11 mouse cellular contexts compared by ENCODE assay signal in the genomic region with DNA sequence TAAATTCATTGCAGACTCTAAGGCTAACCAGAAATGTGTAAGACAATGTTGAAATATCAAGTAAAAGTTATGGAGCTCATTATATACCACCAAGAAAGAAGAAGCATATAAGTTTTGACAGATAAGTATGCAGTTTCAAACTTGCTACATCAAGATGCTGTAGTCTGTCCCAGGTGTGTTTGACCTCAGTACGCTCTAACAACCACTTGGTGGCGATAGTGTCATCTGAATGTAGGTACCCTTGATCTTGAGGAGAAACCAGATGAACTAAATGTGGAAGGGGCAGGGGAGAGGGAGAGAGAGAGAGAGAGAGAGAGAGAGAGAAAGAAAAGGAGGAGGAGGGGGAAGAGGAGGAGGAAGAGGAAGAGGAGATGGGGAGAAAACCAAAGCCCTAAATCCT. TPM values are rescaled to one million over a fixed set of nuclear protein-coding genes. Genes with fewer than 3 reads are reported as not detected.
DNase-seq lines count a peak whose midpoint lies in the region; ATAC-seq and TF ChIP-seq lines count a peak whose summit lies in the region.
"Had no signal": no experiment of that assay in that cellular context is flagged by ENCODE, and none has a peak within 500 bp of the region (broad histone marks: within the 10 kb centered on the region; RNA-seq: fewer than 3 reads in every experiment).

No protein-coding gene starts in this region.

- H3K9me3 ChIP-seq in neural tube, embryonic 12.5 days = no peaks in the 10 kb centered on the region
- H3K9me3 ChIP-seq in kidney, embryonic 16.5 days (ENCODE audit: low read length) = no peaks in the 10 kb centered on the region

- no peak overlapping the region for H3K4me3 ChIP-seq in gastrocnemius, adult 2 months
- H3K4me3 ChIP-seq in neural tube, embryonic 12.5 days = no peak overlapping the region
- H3K4me3 ChIP-seq in cortical plate, adult 2 months (ENCODE audit: insufficient read depth, low read length) = no peak overlapping the region
- H3K4me3 ChIP-seq in kidney, embryonic 16.5 days (ENCODE audit: low read length) = no peak overlapping the region

- WGBS in neural tube, embryonic 12.5 days = 4% methylated on average over 2 of the region's 2 CpGs
- WGBS in kidney, embryonic 16.5 days = 2% methylated on average over 2 of the region's 2 CpGs

- TF ChIP-seq POLR2A in cortical plate, adult 2 months (IDR thresholded peaks at IDR 0.05; ENCODE audit: extremely low read depth, insufficient read depth, low read length) = no peak

- H3K4me2 ChIP-seq in neural tube, embryonic 12.5 days (replicated peaks) = no peak overlapping the region
- H3K4me2 ChIP-seq in kidney, embryonic 16.5 days (replicated peaks; ENCODE audit: low read depth, low read length) = no peak overlapping the region

- no peaks in the 10 kb centered on the region for H3K4me1 ChIP-seq in neural tube, embryonic 12.5 days
- H3K4me1 ChIP-seq in cortical plate, adult 2 months (ENCODE audit: control insufficient read depth, insufficient read depth, low read length) = no peaks in the 10 kb centered on the region
- no peaks in the 10 kb centered on the region for H3K4me1 ChIP-seq in kidney, embryonic 16.5 days (ENCODE audit: insufficient read depth, low read length)

- no peak for DNase-seq in gastrocnemius, adult 2 months
- no peak for DNase-seq in gastrocnemius, postnatal 14 days
- no peak for DNase-seq in neural tube, embryonic 10.5 days (ENCODE audit: extremely low spot score, low spot score)
- DNase-seq in adrenal gland, adult 2 months = no peak
- DNase-seq in frontal cortex, postnatal 10 days (ENCODE audit: low spot score in 2 of 2) = no peak

- peak; percentile 37; the same call in 1 of the 2 replicates for TF ChIP-seq CTCF in gastrocnemius, adult 2 months (IDR thresholded peaks at IDR 0.05)
- TF ChIP-seq CTCF in cortical plate, adult 2 months (IDR thresholded peaks at IDR 0.05; ENCODE audit: extremely low read depth, insufficient read depth, low read length) = peak; percentile 54

- H3K27me3 ChIP-seq in neural tube, embryonic 12.5 days (replicated peaks) = no peaks in the 10 kb centered on the region
- H3K27me3 ChIP-seq in kidney, embryonic 16.5 days (ENCODE audit: insufficient read depth, low read length) = no peaks in the 10 kb centered on the region

- intact Hi-C loops in gastrocnemius, adult 2 months (cut with DNase I) = no loop called here
- intact Hi-C loops in gastrocnemius, postnatal 14 days (cut with DNase I; ENCODE audit: low total_unique reads) = no loop called here

- H3K36me3 ChIP-seq in neural tube, embryonic 12.5 days = no peaks in the 10 kb centered on the region
- H3K36me3 ChIP-seq in kidney, embryonic 16.5 days (ENCODE audit: insufficient read depth, low read length) = no peaks in the 10 kb centered on the region

- no peak overlapping the region for H3K9ac ChIP-seq in neural tube, embryonic 12.5 days
- no peak overlapping the region for H3K9ac ChIP-seq in kidney, embryonic 16.5 days (replicated peaks; ENCODE audit: low read length)

- 0 out of 2 replicates have a peak, but pooled peaks have one; percentile 56 for ATAC-seq in neural tube, embryonic 12.5 days (ENCODE audit: low FRiP score, low read depth)
- ATAC-seq in kidney, embryonic 16.5 days (ENCODE audit: low FRiP score, low TSS enrichment) = peak; percentile 54; the same call in 1 of the 2 replicates

- H3K27ac ChIP-seq in gastrocnemius, adult 2 months = no peak overlapping the region
- no peak overlapping the region for H3K27ac ChIP-seq in neural tube, embryonic 12.5 days
- no peak overlapping the region for H3K27ac ChIP-seq in cortical plate, adult 2 months (ENCODE audit: insufficient read depth, low read length)
- H3K27ac ChIP-seq in kidney, embryonic 16.5 days (ENCODE audit: low read length) = no peak overlapping the region

RNA-seq across cellular contexts. Expression of a gene that starts 36.1 kb away (rescaled TPM):
- not detected for total RNA-seq in gastrocnemius, adult 2 months (2021)
- not detected for total RNA-seq in gastrocnemius, postnatal 14 days (2021)
- not detected in 2 replicates for polyA plus RNA-seq in neural tube, embryonic 12.5 days (2016; fragmentation: Nextera tagmentation; extraction: Ambion mirVana)
- polyA plus RNA-seq in cortical plate, adult 2 months (2012; rRNA removed) = 0.04 TPM in 1 of 2 replicates, not detected in the other
- not detected in 2 replicates for polyA plus RNA-seq in kidney, embryonic 16.5 days (2015; fragmentation: Nextera tagmentation; extraction: Ambion mirVana)
- total RNA-seq in adrenal gland, adult 2 months (2021) = not detected
- not detected in 2 replicates for polyA plus RNA-seq in adrenal gland, adult 2 months (2012; rRNA removed)
- total RNA-seq: adrenal gland, postnatal 36 days; layer of hippocampus, postnatal 14 days had no signal
- polyA plus RNA-seq: small intestine, adult 2 months had no signal

RNA-seq across cellular contexts. Expression of a gene that starts 59.5 kb away (rescaled TPM):
- total RNA-seq in gastrocnemius, adult 2 months (2021) = not detected
- not detected for total RNA-seq in gastrocnemius, postnatal 14 days (2021)
- 0.11 TPM in 1 of 2 replicates, not detected in the other for polyA plus RNA-seq in neural tube, embryonic 12.5 days (2016; fragmentation: Nextera tagmentation; extraction: Ambion mirVana)
- not detected in 2 replicates for polyA plus RNA-seq in cortical plate, adult 2 months (2012; rRNA removed)
- not detected in 2 replicates for polyA plus RNA-seq in kidney, embryonic 16.5 days (2015; fragmentation: Nextera tagmentation; extraction: Ambion mirVana)
- not detected for total RNA-seq in adrenal gland, adult 2 months (2021)
- polyA plus RNA-seq in adrenal gland, adult 2 months (2012; rRNA removed) = not detected in 2 replicates
- total RNA-seq: adrenal gland, postnatal 36 days; layer of hippocampus, postnatal 14 days had no signal
- polyA plus RNA-seq: small intestine, adult 2 months had no signal
